Mouse (Mus musculus) lung, postnatal 0 days (tissue): Measurements from ENCODE around the gene Twsg1.

Experiments
- CTCF ChIP-seq: IDR thresholded peaks from 2 replicates; pipeline ENCODE4 v1.5.1; 2016; ENCODE audit warnings: antibody characterized with exemption, mild to moderate bottlenecking
- EP300 ChIP-seq: IDR thresholded peaks from 2 replicates; pipeline ENCODE4 v1.6.1; 2016; ENCODE audit warnings: antibody characterized with exemption, mild to moderate bottlenecking, control low read depth

GRCm38 (mm10) chr17:65941275-65941674 is 9.8 kb downstream of the Twsg1 start:
- TF ChIP-seq EP300: no peak
- TF ChIP-seq CTCF: no peak
